Mouse (Mus musculus) hindlimb bud, embryonic 11.5 days (tissue): ENCODE measurements around the gene Cct2.
A peak's percentile ranks its signal among the peaks of the same experiment; 100 is the strongest.
"Not testable (repeated sequence)": the region's sequence is repeated elsewhere in the genome, so short reads cannot be mapped to it uniquely, and the experiment has no call there.

ENCODE experiments used
- DNase-seq: peaks from one replicate; pipeline ENCODE4 v3.0.0-alpha.2; 2012; ENCODE audit warnings: low read depth, low spot score; ENCODE audit errors: extremely low spot score

The Cct2 gene

GRCm38 (mm10) chr10:117055668-117056067, 7.9 kb downstream of the Cct2 start:
- DNase-seq, result no peak

GRCm38 (mm10) chr10:117049961-117050597, 13.5 kb downstream of the Cct2 start:
- no peak for DNase-seq

DNA sequence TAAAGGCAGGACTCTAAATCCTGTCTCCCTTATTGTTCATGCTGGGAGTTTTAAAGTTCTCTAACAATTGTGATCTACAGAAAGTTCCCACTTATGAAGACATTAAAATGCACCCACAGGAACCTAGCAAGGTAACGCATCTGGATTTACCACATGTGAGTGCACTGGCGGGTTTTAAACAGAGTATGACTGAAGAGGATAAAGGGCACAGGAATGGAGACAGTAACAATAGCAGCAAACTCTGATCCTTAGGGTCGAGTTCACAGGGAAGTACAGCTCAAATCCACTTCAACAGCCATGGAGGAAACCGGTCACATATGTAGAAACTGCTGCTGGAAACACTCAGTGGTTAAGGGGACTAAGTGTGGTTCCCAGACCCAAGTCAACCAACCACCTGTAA, 14.4 kb downstream of the Cct2 start:
- no peak for DNase-seq

DNA sequence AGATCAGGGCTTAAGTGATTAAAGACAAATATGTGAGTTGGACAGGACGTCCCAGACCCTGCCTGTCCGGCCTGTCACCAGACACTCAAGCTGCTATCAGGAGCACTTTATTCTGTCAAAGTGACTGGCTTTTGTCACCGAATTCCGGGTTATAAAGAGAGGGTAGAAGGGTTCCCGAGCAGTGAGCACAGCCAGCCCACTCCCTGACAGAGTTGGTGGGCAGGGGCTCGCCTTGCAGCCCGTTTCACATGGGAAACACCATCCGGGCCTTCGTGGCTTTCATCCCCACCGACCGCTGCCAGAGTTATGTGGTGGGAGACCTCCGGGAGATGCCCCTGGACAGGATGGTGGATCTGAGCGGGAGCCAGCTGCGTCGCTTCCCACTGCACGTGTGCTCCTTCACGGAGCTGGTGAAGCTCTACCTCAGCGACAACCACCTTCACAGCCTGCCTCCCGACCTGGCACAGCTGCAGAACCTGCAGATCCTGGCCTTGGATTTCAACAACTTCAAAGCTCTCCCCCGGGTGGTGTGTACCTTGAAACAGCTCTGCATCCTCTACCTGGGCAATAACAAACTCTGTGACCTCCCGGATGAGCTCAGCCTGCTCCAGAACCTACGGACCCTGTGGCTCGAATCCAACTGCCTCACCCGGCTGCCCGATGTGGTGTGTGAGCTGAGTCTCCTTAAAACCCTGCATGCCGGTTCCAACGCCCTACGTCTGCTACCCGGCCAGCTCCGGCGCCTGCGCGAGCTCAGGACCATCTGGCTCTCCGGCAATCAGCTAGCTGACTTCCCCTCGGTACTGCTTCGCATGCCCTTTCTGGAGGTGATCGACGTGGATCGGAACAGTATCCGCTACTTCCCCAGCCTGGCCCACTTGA, 18.2 kb downstream of the Cct2 start, which contains the start of gene Lrrc10:
Gene Lrrc10, plus strand, starts transcription at position 167 of the 882 bp plus-strand sequence.
- no peak for DNase-seq

DNA sequence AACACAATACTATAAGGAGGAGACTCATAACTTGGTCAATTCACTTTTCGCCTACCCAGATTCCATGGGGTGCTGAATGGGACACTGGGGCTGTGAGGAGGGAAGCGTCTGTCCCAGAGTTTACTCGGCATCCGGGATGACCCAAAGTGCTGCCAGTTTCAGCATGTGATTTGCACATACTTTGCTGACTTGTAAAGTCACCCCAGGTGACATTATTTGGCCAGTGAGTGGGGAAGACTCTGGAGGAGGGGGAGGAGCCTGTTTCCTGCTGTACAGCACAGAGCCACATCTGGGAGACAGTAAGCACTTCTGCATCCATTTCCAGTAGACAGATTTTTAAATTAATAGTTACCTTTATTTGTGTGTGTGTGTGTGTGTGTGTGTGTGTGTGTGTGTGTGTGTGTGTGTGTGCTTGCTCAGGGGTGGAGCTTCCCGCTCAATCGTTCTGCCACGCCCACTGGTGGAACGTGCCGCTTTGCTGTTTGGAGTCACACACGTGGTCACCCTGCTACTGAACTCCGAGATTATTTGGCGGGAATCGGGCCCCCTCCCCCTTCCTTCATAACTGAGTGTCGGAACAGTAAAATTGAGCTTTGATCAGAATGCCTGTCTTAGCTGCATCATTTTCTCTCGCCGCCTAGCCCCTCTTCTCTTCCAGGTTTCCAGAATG, 20.0 kb downstream of the Cct2 start:
- DNase-seq, result not testable (repeated sequence)

DNA sequence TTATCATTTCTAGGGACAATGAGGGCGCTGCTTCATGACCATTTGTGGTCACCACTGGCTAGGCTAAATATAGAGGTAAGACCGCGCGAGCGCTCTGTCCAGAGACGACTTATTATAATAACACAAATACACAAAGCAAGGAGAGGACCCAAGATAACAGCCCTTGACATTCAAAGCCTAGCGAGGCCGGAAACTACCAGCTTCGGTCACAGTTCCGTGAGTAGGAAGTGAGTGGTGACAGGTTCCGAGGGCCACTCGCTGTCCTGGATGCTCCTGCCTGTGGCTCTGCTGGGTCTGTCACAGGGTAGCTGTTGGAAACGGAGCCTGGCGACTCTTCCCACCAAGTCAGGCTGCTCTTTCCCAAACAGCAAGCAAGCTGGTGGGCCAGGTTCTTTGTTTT, 21.3 kb downstream of the Cct2 start:
- no peak for DNase-seq

- no peak for DNase-seq
Measured at GRCm38 (mm10) chr10:117040355-117040754, 23.3 kb downstream of the Cct2 start.

DNA sequence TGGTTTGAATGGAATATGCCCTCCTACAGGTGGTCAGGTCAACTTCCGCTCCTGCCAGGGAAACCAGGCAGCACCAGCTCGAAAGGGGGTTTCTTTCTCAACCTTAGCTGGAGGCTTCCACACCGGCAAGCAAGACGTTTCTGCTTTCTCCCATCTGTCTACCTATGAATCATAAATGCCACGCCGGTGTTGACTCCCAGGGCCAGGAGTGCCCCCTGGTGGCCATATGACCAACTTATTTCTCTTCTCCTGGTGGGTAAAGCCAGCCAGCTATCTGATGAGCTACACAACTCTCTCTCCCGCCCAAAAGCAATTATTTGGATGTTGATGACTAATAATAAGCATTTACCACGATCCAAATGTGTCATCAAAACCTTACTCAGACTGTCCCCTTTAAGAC, 29.8 kb downstream of the Cct2 start:
- DNase-seq, result peak; percentile 31

GRCm38 (mm10) chr10:117031160-117031559, 32.5 kb downstream of the Cct2 start:
- DNase-seq, result no peak

DNA sequence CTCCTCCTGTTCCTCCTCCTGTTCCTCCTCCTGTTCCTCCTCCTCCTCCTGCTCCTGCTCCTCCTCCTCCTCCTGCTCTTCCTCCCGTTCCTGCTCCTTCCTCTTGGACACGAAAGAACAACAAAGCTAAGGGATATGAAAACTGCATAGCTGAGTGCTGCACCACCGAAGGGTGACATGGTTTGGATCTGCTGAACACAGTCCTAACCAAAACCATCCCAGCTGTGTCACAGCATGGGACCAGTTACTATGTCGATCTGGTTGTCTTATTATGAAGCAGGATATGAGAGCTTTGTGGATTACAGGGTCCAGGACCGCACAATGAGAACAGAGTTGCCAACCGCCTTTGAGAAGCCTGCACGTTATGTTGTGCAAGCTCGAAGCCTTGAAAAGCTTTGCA, 37.4 kb downstream of the Cct2 start:
- DNase-seq, result no peak

DNA sequence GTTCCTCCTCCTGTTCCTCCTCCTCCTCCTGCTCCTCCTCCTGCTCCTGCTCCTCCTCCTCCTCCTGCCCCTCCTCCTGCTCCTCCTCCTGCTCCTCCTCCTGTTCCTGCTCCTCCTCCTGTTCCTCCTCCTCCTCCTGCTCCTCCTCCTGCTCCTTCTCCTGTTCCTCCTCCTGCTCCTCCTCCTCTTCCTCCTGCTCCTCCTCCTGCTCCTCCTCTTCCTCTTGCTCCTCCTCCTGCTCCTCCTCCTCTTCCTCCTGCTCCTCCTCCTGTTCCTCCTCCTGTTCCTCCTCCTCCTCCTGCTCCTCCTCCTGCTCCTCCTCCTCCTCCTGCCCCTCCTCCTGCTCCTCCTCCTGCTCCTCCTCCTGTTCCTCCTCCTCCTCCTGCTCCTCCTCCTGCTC, 37.8 kb downstream of the Cct2 start:
- DNase-seq, result not testable (repeated sequence)

- DNase-seq, result no peak
Measured at GRCm38 (mm10) chr10:117023693-117024092, 39.9 kb downstream of the Cct2 start.

DNA sequence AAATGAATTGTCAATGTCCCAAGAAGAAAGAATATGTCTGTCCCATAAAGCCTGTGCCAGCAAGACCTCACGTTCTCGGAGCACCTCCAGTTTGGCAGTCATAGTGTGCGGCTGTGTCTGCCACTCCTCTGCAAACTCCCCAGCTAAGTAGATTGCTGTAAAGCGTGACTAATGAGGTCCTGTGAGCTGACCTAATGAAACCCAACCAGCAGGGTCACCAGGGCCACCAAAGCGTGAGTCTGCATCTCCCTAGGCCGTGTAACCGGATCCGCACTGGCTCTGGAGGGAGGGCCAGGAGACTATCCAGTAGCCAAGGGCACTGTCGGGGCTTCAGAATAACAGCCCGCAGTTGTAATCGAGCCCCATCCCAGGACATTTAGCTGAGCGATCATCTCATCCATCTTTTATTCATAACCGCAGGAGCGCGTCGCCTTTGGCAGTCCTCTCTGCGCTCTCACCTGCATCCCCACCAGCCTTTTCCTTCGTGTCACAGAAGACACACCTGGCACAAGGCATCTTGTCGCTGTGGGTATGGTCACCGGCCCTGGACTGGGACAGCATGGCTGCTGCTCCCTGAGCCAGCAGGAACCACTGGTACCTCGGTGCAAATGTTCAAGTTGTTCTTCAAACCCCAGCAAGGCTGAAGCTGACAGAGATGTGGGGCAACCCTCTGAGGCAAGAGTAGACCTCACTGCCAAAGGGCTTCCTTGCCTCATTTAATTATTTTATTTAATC, 42.4 kb downstream of the Cct2 start:
- DNase-seq, result peak; percentile 58

DNA sequence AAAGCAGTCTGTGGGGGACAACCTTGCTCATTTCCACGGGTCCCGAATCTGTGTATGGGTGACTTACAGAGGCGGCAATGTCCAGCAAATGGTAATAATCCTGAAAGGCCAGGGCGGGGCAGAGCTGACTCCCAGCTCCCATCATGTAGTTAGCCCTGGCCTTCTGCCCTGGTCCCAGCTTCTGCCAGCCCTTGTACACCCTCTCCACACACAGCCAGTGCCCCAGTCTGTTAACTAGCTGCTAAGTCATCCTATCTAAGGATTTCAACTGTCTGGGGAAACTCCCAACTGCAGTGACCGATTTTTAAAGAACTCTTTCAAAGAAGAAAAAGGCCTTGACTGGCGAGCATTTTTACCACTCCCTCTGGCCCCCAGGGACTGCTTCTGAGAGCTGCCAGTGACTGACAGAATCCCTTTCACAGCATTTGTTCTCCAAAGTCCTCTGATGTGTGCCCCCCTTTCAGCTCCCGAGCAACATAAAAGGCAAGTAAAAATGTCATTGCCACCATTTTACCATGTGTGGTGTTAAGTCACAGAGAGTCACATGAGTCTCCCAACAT, 45.3 kb downstream of the Cct2 start:
- no peak for DNase-seq

DNA sequence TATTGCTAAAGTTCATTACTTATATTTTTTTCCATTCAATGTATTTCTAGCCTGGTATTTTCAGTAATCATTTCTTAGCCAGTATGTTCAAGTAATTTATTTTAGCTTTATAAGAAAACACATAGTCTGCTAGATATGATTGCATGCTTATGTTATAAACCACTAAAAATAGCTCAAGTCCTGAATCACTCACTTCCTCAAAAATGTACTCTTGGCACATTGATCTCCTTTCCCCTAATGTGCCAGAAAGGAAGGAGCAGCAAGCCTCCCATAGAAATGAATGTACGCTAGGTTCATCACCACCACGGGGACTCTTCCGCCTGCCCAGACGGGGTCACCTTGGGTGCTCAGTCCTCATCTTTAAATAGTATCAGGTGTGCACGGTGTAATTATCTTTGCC, 49.0 kb downstream of the Cct2 start:
- DNase-seq, result no peak

DNA sequence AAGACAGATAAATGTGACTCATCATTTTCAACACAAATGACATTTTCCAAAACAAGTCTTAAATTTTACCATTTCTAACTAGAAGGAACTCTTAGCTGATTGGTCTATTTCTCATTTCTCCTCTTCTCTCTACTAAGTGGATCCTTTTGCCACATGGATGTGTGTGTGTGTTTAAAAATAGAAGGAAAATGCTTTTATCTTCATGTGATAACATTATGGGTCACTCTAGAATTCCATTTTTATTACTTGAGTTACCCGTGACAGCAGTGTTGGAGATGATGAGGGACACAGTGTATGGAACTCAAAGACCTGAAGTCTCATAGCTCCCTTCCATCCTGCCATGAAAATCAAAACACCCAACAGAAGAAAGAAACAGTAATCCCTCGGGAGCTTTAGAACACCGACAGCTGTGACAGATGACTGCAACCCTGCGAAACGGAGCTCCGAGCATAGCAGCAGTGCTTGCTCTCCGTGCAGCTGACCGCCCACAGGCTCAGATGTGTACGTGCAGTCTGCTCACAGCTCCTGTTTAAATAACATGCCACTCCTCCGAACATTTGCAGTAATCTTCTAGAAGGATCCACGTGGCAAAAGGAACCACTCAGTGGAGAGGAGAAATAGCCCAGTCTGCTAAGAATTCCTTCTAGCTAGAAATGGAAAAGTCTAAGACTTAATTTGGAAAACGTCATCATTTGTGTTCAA, 49.8 kb downstream of the Cct2 start:
- DNase-seq, result no peak

DNA sequence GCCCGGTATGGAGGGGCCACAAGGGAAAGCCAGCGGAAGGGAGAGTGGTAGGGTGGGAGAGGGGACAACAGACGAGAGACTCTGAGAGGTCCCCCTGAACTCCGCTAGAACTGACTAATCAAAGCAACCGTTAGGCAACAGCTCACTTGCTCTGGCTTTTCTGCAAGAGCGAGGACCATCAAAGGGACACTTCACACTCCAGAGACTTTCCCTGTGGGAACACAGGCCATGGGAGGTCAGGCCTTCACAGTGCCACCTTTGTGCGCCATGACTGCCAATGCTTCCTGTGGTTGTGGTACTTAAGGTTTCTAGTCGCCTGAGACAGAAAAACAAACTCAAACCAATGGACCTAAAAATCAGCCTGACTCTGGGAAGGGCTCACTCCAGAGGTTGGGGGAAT, 52.6 kb downstream of the Cct2 start:
- no peak for DNase-seq

- no peak for DNase-seq
Measured at GRCm38 (mm10) chr10:117009691-117010090, 53.9 kb downstream of the Cct2 start.

DNA sequence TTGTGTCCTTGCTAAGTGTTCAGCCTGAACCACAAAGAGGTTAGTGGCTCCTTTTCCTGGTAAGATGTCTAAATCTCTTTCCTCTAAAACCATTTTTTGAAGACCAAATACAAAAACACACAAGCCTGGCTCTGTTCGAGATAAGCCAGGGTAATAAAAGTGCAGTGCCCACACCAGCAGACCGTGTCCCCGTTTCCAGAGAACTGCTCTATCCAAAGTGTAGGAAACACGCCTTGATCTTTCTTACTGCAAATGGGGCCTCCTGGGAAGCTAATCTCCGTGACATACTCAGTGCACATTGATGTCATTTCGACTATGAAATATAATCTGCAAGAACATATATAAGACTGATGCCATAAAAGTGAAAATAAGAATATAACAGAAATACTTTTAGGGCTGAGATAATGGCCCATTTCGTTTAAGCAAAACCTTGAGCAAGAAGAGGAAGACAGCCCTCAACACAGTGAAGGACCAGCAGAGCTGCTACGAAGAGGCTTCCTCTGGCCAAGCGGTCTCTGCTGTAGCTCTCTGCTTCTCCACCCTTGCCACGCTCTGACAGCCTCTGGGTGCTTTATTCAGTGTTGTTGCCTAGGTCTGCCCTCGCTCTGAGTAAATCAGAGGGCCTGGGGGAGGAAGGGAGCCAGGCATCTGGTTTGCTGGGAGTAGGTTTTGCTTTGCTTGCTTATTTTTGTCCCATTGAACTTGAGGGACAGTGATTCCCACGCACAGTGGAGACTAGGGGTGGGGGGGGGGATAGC, 57.7 kb downstream of the Cct2 start:
- no peak for DNase-seq
